Mouse (Mus musculus) ES-E14 (cell line): ENCODE measurements around the gene Chtf18. TPM values are rescaled to one million over a fixed set of nuclear protein-coding genes. Genes with fewer than 3 reads are reported as not detected.

Experiments used
- DNase-seq: peaks from one replicate; pipeline ENCODE4 v3.0.0-alpha.2; 2013; ENCODE audit warnings: low read depth, low spot score
- H3K27ac ChIP-seq: 2 replicates; pipeline ENCODE4 v1.5.1; 2012; ENCODE audit warnings: low read depth, mild to moderate bottlenecking, low read length, moderate library complexity, mixed read lengths; ENCODE audit not compliant: poor library complexity, insufficient read depth, severe bottlenecking
- H3K36me3 ChIP-seq: 2 replicates; pipeline ENCODE4 v1.6.1; 2012; ENCODE audit warnings: mild to moderate bottlenecking, low read length, moderate library complexity, mixed read lengths; ENCODE audit not compliant: control insufficient read depth, poor library complexity, insufficient read depth, severe bottlenecking
- H3K4me1 ChIP-seq, 2 experiments: fragments of 150-350 bp in 1 of 2; sonication (generic) in 1 of 2; 2 replicates each; pipeline ENCODE4 v1.6.1; 2012; ENCODE audit warnings: low read length in 2 of 2, mild to moderate bottlenecking in 1 of 2, mixed read lengths in 1 of 2; ENCODE audit not compliant: control insufficient read depth in 2 of 2, insufficient read depth in 2 of 2, poor library complexity in 1 of 2
- H3K4me3 ChIP-seq, 2 experiments: fragments of 150-350 bp in 1 of 2; sonication (generic) in 1 of 2; 2 replicates each; pipeline ENCODE4 v1.5.1; 2012; ENCODE audit warnings: low read length in 2 of 2, low read depth in 1 of 2, mild to moderate bottlenecking in 1 of 2, mixed read lengths in 1 of 2; ENCODE audit not compliant: insufficient read depth in 1 of 2, poor library complexity in 1 of 2, severe bottlenecking in 1 of 2
- H3K9ac ChIP-seq: 2 replicates; pipeline ENCODE4 v1.6.1; 2012; ENCODE audit warnings: low read depth, mild to moderate bottlenecking, low read length, mixed read lengths; ENCODE audit not compliant: poor library complexity, insufficient read depth, severe bottlenecking
- H3K9me3 ChIP-seq: fragments of 150-350 bp; sonication (generic); 2 replicates; pipeline ENCODE4 v1.6.1; 2012; ENCODE audit warnings: low read depth, mild to moderate bottlenecking, low read length; ENCODE audit not compliant: control insufficient read depth, insufficient read depth
- CHD2 ChIP-seq: IDR thresholded peaks from 2 replicates; pipeline ENCODE4 v1.6.1; 2014; ENCODE audit warnings: mild to moderate bottlenecking, low read depth, low read length, inconsistent platforms
- HCFC1 ChIP-seq: IDR thresholded peaks from 2 replicates; pipeline ENCODE4 v1.6.1; 2012; ENCODE audit warnings: low read length, inconsistent platforms, borderline replicate concordance; ENCODE audit not compliant: insufficient read depth
- MAFK ChIP-seq: IDR thresholded peaks from 2 replicates; pipeline ENCODE4 v1.6.1; 2014; ENCODE audit warnings: mild to moderate bottlenecking, low read depth, low read length, inconsistent platforms; ENCODE audit not compliant: insufficient read depth
- ZC3H11A ChIP-seq: IDR thresholded peaks from 2 replicates; pipeline ENCODE4 v1.6.1; 2012; ENCODE audit warnings: low read depth, mild to moderate bottlenecking, inconsistent platforms, low read length, borderline replicate concordance
- ZNF384 ChIP-seq: IDR thresholded peaks from 2 replicates; pipeline ENCODE4 v1.6.1; 2012; ENCODE audit warnings: low read depth, low read length, inconsistent platforms
- in situ Hi-C, 2 experiments: fragments of 600-800 bp; cut with MboI; formaldehyde crosslinking; loops; one replicate each; pipeline ENCODE4 v1.15.1; 2025; ENCODE audit warnings: low sequenced_read_pairs in 2 of 2, inconsistent platforms in 1 of 2; ENCODE audit not compliant: unreplicated experiment in 2 of 2
- total RNA-seq: library from RNA; depleted of rRNA; stranded (reverse); fragments of 300-350 nt; gene quantifications from 2 replicates; pipeline ENCODE4 v1.2.3, GENCODE M21; 2012

Chtf18 gene
- total RNA-seq, 1 experiment, result 102 TPM

DNA sequence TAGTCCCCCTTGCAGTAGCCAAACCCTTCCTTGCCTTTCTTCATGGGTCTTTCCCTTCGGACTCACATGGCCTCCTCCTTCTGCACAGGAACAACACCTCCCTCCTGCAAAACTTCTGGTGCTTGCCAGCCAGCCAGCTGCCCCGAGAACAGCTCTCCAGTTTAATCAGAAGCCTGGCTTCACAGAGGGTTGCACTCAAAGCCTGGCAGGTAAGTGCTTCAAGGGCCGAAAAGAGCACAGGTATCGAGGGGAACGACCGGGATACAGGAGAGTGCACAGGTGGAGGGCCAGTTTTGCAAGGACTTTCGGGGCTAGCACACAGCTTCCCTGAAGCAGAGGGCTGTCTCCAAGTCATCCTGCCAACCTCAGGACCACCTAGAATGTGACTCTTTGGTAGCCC, 11.6 kb upstream of the Chtf18 start:
- Histone ChIP-seq H3K36me3 (no peaks in the 10 kb centered on the region), H3K27ac (no peak overlapping the region), H3K4me1 (no peaks in the 10 kb centered on the region), H3K9ac (no peak overlapping the region), H3K4me3 (no peak overlapping the region), H3K9me3 (no peaks in the 10 kb centered on the region)
- TF ChIP-seq HCFC1 (no peak), CHD2 (no peak), MAFK (no peak)
- DNase-seq, result no peak
- in situ Hi-C loops, result no loop called here

DNA sequence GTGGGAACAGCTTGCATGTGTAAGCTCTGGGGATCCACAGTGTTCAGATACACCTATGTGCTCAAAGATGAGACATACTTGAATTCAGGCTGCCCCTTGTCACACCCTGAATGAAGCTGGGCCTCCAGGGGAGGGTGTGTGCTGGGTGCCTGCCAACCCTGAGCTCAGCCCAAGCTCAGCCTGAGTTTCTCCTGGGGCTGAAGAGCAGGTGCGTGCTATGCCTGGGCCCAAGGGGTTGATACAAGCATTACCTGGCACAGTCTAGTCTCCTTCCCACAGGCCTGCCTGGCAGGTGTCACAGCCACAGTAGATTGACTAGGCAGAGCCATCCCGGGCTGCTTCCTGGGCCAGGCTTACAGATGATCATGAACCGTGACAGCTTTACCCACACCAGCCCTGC, 8.5 kb upstream of the Chtf18 start, which contains the start of gene Mslnl:
Mslnl (plus strand) TSS at position 298 of the 400 bp plus-strand sequence.
- no peak for TF ChIP-seq ZNF384
- TF ChIP-seq ZC3H11A, result no peak
- TF ChIP-seq HCFC1, result no peak
- TF ChIP-seq CHD2, result no peak
- TF ChIP-seq MAFK, result no peak
- Histone ChIP-seq H3K9ac (no peak within 1 kb of the TSS), H3K36me3 (no peaks in the 10 kb centered on the region), H3K9me3 (no peaks in the 10 kb centered on the region), H3K4me1 (0 out of 4 replicates have a peak, but pooled peaks cover 0 to 2% of the 10 kb centered on the region in 2 experiments), H3K4me3 (no peak within 1 kb of the TSS), H3K27ac (no peak within 1 kb of the TSS)
- DNase-seq, result no peak
- in situ Hi-C loops, result no loop called here

DNA sequence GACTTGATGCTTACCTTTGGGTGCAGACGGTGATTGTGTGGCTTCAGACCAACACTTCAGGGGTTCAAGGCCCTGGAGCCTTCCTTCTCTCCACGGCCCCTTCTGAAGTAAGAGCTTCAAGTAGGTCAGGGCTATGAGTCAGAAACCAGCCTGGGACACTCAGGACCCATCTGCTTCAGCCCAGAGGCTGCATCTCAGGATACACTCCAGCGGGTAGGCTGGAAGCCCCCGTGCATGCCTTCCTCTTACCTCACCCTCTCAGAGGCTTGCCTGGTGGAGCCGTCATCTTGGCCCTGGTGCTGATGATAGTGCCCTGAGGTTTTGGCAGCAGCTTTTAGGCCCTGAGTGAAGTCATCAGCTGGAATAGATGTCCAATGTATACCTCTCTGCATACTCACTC, 8.0 kb upstream of the Chtf18 start:
- no peak for DNase-seq
- Histone ChIP-seq H3K9ac (no peak overlapping the region), H3K36me3 (0 out of 2 replicates have a peak, but pooled peaks cover under 1% of the 10 kb centered on the region), H3K4me3 (no peak overlapping the region), H3K9me3 (no peaks in the 10 kb centered on the region), H3K4me1 (0 out of 4 replicates have a peak, but pooled peaks cover 0 to 2% of the 10 kb centered on the region in 2 experiments), H3K27ac (no peak overlapping the region)
- in situ Hi-C loops, result no loop called here
- no peak for TF ChIP-seq ZNF384

DNA sequence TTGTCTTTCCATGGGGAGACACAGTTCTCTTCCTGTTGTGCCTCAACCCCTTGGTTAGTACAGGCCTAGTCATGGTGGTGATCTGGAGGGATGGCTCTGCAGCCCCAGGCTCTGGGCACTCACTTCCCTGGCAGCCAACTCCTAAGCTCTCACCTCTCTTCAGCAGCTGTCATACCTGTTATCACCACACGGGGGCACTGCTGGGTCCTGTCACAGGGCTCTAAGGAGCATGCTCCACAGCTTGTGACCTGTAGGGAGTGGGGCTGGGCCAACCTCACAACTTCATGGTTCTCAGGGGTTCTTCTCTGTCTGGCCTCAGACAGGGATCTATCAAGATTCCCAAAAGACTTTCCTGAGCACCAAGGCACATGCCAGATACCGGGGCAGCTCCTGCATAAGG, 4.9 kb upstream of the Chtf18 start:
- H3K4me3 ChIP-seq, result no peak overlapping the region
- peaks cover 0 to 7% of the 10 kb centered on the region in 2 experiments; a peak in 1 of 4 replicates for H3K4me1 ChIP-seq
- no peak overlapping the region for H3K27ac ChIP-seq
- 0 out of 2 replicates have a peak, but pooled peaks cover 2% of the 10 kb centered on the region for H3K36me3 ChIP-seq
- DNase-seq, result peak; percentile 65
- TF ChIP-seq ZNF384 (no peak), ZC3H11A (0 out of 2 replicates have a peak, but pooled peaks have one; percentile 7)
- H3K9ac ChIP-seq, result no peak overlapping the region
- in situ Hi-C loops, result no loop called here
- no peaks in the 10 kb centered on the region for H3K9me3 ChIP-seq

DNA sequence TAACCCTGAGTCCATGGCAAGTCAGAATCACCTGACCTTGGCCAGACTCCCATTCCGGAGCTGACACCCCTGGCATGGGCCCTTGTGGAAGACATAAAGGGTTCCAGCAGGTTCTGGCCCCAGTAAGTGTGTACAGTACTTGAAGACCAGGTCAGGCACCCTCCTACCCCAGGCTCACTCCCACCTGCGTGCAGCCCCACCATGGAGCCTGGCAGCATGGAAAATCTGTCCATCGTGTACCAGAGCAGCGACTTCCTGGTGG, 721 bp upstream of the Chtf18 start:
- peaks cover 4 to 19% of the 10 kb centered on the region in 2 experiments; a peak in 2 of 4 replicates for H3K4me1 ChIP-seq
- in situ Hi-C loops, result no loop called here
- no peak for DNase-seq
- no peaks in the 10 kb centered on the region for H3K9me3 ChIP-seq
- peak overlapping the region; percentile 75 for H3K4me3 ChIP-seq
- no peak overlapping the region for H3K27ac ChIP-seq
- peaks cover 22% of the 10 kb centered on the region; the same call in 1 of the 2 replicates for H3K36me3 ChIP-seq
- peak overlapping the region; percentile 88 for H3K9ac ChIP-seq
- TF ChIP-seq CHD2, result no peak
- no peak for TF ChIP-seq ZNF384
- TF ChIP-seq HCFC1, result no peak
- TF ChIP-seq ZC3H11A, result no peak
